Mouse (Mus musculus) hindbrain, embryonic 10.5 days (tissue): Measurements from ENCODE around the gene Gga1. TPM values are rescaled to one million over a fixed set of nuclear protein-coding genes. Genes with fewer than 3 reads are reported as not detected.

ENCODE experiments used
- DNase-seq: peaks from one replicate; pipeline ENCODE4 v3.0.0-alpha.2; 2017; ENCODE audit warnings: low spot score
- H3K27ac ChIP-seq: fragments of 300-500 bp; sonication (generic); 2 replicates; pipeline ENCODE4 v1.5.1; 2016; ENCODE audit warnings: mild to moderate bottlenecking, moderate library complexity
- H3K27me3 ChIP-seq: fragments of 300-500 bp; sonication (generic); 2 replicates; pipeline ENCODE4 v1.6.1; 2016; ENCODE audit warnings: mild to moderate bottlenecking; ENCODE audit not compliant: poor library complexity, insufficient read depth, severe bottlenecking
- H3K36me3 ChIP-seq: fragments of 300-500 bp; sonication (generic); 2 replicates; pipeline ENCODE4 v1.6.1; 2016; ENCODE audit warnings: mild to moderate bottlenecking, moderate library complexity
- H3K4me1 ChIP-seq: fragments of 300-500 bp; sonication (generic); replicated peaks from 2 replicates; pipeline ENCODE4 v1.6.1; 2016; ENCODE audit warnings: mild to moderate bottlenecking
- H3K4me3 ChIP-seq: fragments of 300-500 bp; sonication (generic); 2 replicates; pipeline ENCODE4 v1.5.1; 2016; ENCODE audit warnings: mild to moderate bottlenecking, moderate library complexity
- H3K9me3 ChIP-seq: fragments of 300-500 bp; sonication (generic); 2 replicates; pipeline ENCODE4 v1.6.1; 2016; ENCODE audit warnings: mild to moderate bottlenecking, moderate library complexity
- WGBS: fragments of 180-500 bp; shearing (Covaris S2); methylation state at CpG from one replicate; pipeline ENCODE4 v1.1.7; 2016; 5-methylcytosine and 5-hydroxymethylcytosine counted together
- polyA plus RNA-seq: library from polyadenylated mRNA; unstranded; fragments of >200 nt; fragmentation: Nextera tagmentation; extraction: Ambion mirVana; gene quantifications from 2 replicates; pipeline ENCODE4 v1.2.1, GENCODE M21; 2016

Gene Gga1
- polyA plus RNA-seq, 1 experiment from 2014 or later = 60.7 TPM

- no peaks in the 10 kb centered on the region; the same call in 1 of the 2 replicates for H3K27me3 ChIP-seq
- peaks cover 43% of the 10 kb centered on the region for H3K4me1 ChIP-seq
- 36% methylated on average over 9 of the region's 9 CpGs for WGBS
- peak; percentile 45 for DNase-seq
- H3K36me3 ChIP-seq = peaks cover 33% of the 10 kb centered on the region
- H3K27ac ChIP-seq = no peak overlapping the region
- H3K9me3 ChIP-seq = no peaks in the 10 kb centered on the region
- no peak overlapping the region for H3K4me3 ChIP-seq
These were observed 35.0 kb downstream of the Gga1 start for GRCm38 (mm10) chr15:78912040-78912439.

GRCm38 (mm10) chr15:78913632-78914090 lies 36.7 kb downstream of the Gga1 start, which contains the start of gene Pdxp:
Pdxp (plus strand) TSS chr15:78913919.
- no peaks in the 10 kb centered on the region for H3K9me3 ChIP-seq
- peak within 1 kb of the TSS; percentile 96 for H3K27ac ChIP-seq
- peak; percentile 99 for DNase-seq
- H3K36me3 ChIP-seq = peaks cover 32% of the 10 kb centered on the region
- H3K4me1 ChIP-seq = peaks cover 47% of the 10 kb centered on the region
- WGBS = under 1% methylated on average over 51 of the region's 51 CpGs
- peak within 1 kb of the TSS; percentile 90 for H3K4me3 ChIP-seq
- no peaks in the 10 kb centered on the region; the same call in 1 of the 2 replicates for H3K27me3 ChIP-seq

- no peaks in the 10 kb centered on the region for H3K9me3 ChIP-seq
- H3K36me3 ChIP-seq = peaks cover 37% of the 10 kb centered on the region
- WGBS = under 1% methylated on average over 87 of the region's 87 CpGs
- H3K27ac ChIP-seq = peak overlapping the region; percentile 96
- no peaks in the 10 kb centered on the region; the same call in 1 of the 2 replicates for H3K27me3 ChIP-seq
- peak; percentile 51 for DNase-seq
- H3K4me3 ChIP-seq = peak overlapping the region; percentile 90
- H3K4me1 ChIP-seq = peaks cover 47% of the 10 kb centered on the region
These were observed 37.3 kb downstream of the Gga1 start for GRCm38 (mm10) chr15:78914091-78914822.

GRCm38 (mm10) chr15:78914823-78915659 lies 38.1 kb downstream of the Gga1 start:
- Histone ChIP-seq H3K4me3 (peak overlapping the region; percentile 90), H3K27me3 (no peaks in the 10 kb centered on the region; the same call in 1 of the 2 replicates), H3K36me3 (peaks cover 45% of the 10 kb centered on the region), H3K9me3 (no peaks in the 10 kb centered on the region), H3K27ac (peak overlapping the region; percentile 96), H3K4me1 (peaks cover 47% of the 10 kb centered on the region)
- 48% methylated on average over 8 of the region's 8 CpGs for WGBS
- DNase-seq = no peak

GRCm38 (mm10) chr15:78915660-78916017 lies 38.6 kb downstream of the Gga1 start:
- 5% methylated on average over 8 of the region's 8 CpGs for WGBS
- H3K27me3 ChIP-seq = no peaks in the 10 kb centered on the region; the same call in 1 of the 2 replicates
- H3K4me1 ChIP-seq = peaks cover 47% of the 10 kb centered on the region
- peak; percentile 73 for DNase-seq
- peak overlapping the region; percentile 37; the same call in 1 of the 2 replicates for H3K27ac ChIP-seq
- no peaks in the 10 kb centered on the region for H3K9me3 ChIP-seq
- peaks cover 47% of the 10 kb centered on the region for H3K36me3 ChIP-seq
- peak overlapping the region; percentile 90 for H3K4me3 ChIP-seq

- Histone ChIP-seq H3K4me1 (peaks cover 47% of the 10 kb centered on the region), H3K27ac (peak overlapping the region; percentile 67), H3K36me3 (peaks cover 43% of the 10 kb centered on the region), H3K9me3 (no peaks in the 10 kb centered on the region), H3K27me3 (no peaks in the 10 kb centered on the region; the same call in 1 of the 2 replicates), H3K4me3 (peak overlapping the region; percentile 90)
- DNase-seq = no peak
- 52% methylated on average over 12 of the region's 12 CpGs for WGBS
These were observed 39.2 kb downstream of the Gga1 start for GRCm38 (mm10) chr15:78916052-78916826.

- Histone ChIP-seq H3K27me3 (no peaks in the 10 kb centered on the region; the same call in 1 of the 2 replicates), H3K27ac (0 out of 2 replicates have a peak overlapping the region, but pooled peaks have one; percentile 23), H3K36me3 (peaks cover 39% of the 10 kb centered on the region), H3K4me3 (no peak overlapping the region), H3K9me3 (no peaks in the 10 kb centered on the region), H3K4me1 (peaks cover 41% of the 10 kb centered on the region)
- DNase-seq = no peak
- 94% methylated on average over 23 of the region's 23 CpGs for WGBS
These were observed 41.1 kb downstream of the Gga1 start for GRCm38 (mm10) chr15:78918126-78918525.

- WGBS = 86% methylated on average over 12 of the region's 12 CpGs
- no peaks in the 10 kb centered on the region; the same call in 1 of the 2 replicates for H3K27me3 ChIP-seq
These were observed 42.9 kb downstream of the Gga1 start for GRCm38 (mm10) chr15:78919914-78920313.

GRCm38 (mm10) chr15:78922700-78923099 lies 45.7 kb downstream of the Gga1 start:
- Histone ChIP-seq H3K27ac (0 out of 2 replicates have a peak overlapping the region, but pooled peaks have one; percentile 1), H3K4me1 (peaks cover 42% of the 10 kb centered on the region), H3K4me3 (no peak overlapping the region), H3K9me3 (no peaks in the 10 kb centered on the region), H3K27me3 (peaks cover 13% of the 10 kb centered on the region), H3K36me3 (peaks cover 22% of the 10 kb centered on the region)
- DNase-seq = no peak
- 85% methylated on average over 7 of the region's 7 CpGs for WGBS

More at GRCm38 (mm10) chr15:78919914-78920313, 42.9 kb downstream of the Gga1 start:
- Histone ChIP-seq H3K27ac (no peak overlapping the region), H3K4me3 (no peak overlapping the region), H3K9me3 (no peaks in the 10 kb centered on the region), H3K36me3 (peaks cover 39% of the 10 kb centered on the region), H3K4me1 (peaks cover 34% of the 10 kb centered on the region)
- DNase-seq = no peak

GRCm38 (mm10) chr15:78923585-78923984 lies 46.6 kb downstream of the Gga1 start:
- Histone ChIP-seq H3K4me3 (no peak overlapping the region), H3K36me3 (peaks cover 15% of the 10 kb centered on the region), H3K27ac (0 out of 2 replicates have a peak overlapping the region, but pooled peaks have one; percentile 1), H3K27me3 (peaks cover 15% of the 10 kb centered on the region), H3K4me1 (peaks cover 47% of the 10 kb centered on the region), H3K9me3 (no peaks in the 10 kb centered on the region)
- WGBS = 72% methylated on average over 6 of the region's 6 CpGs
- no peak for DNase-seq

- DNase-seq = no peak
- peaks cover 47% of the 10 kb centered on the region for H3K4me1 ChIP-seq
- no peaks in the 10 kb centered on the region for H3K9me3 ChIP-seq
- H3K36me3 ChIP-seq = peaks cover 12% of the 10 kb centered on the region; the same call in 1 of the 2 replicates
- H3K27ac ChIP-seq = peak overlapping the region; percentile 76; the same call in 1 of the 2 replicates
- 35% methylated on average over 8 of the region's 8 CpGs for WGBS
- peaks cover 15% of the 10 kb centered on the region for H3K27me3 ChIP-seq
- H3K4me3 ChIP-seq = no peak overlapping the region
These were observed 48.1 kb downstream of the Gga1 start for GRCm38 (mm10) chr15:78925129-78925528.
